11 mouse cellular contexts compared by ENCODE assay signal in the genomic region with DNA sequence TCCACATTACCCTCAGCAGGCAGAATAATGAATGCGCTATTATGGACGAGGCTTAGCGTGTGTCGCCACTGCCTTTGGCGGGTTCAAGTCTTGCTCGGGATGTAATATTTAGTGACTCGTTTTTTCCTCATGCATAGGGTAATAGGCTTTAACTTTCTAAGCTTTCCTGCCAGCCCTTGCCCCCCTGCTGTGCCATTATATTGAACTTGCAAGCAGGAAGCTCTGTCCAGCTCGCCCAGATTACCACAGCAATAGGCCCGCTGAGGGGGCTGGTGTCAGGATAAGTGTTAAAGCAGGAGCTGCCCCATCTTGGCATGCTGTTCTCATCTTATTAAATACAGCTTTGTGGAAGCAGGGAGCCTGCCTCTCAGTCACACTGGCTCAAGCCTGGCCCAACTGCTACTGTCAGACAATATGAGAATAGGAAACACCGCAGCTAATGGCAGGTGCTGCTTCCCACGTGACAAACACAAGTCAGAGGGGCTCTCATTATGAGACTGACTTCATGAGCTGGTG.
DNase-seq lines count a peak whose midpoint lies in the region; ATAC-seq and TF ChIP-seq lines count a peak whose summit lies in the region.
"Had no signal": no experiment of that assay in that cellular context is flagged by ENCODE, and none has a peak within 500 bp of the region (broad histone marks: within the 10 kb centered on the region; RNA-seq: fewer than 3 reads in every experiment).

No protein-coding gene starts in this region.

- no peak overlapping the region for H3K9ac ChIP-seq in hindbrain, embryonic 15.5 days
- H3K9ac ChIP-seq in neural tube, embryonic 12.5 days = no peak overlapping the region
- H3K9ac ChIP-seq in lung, postnatal 0 days (replicated peaks; ENCODE audit: low read depth) = no peak overlapping the region
- H3K9ac ChIP-seq: liver, embryonic 15.5 days had no signal

- 10% methylated on average over 11 of the region's 11 CpGs for WGBS in embryonic facial prominence, embryonic 10.5 days
- WGBS in hindbrain, embryonic 15.5 days = 3% methylated on average over 11 of the region's 11 CpGs
- WGBS in neural tube, embryonic 12.5 days = 4% methylated on average over 11 of the region's 11 CpGs
- 35% methylated on average over 11 of the region's 11 CpGs for WGBS in lung, postnatal 0 days

- no peaks in the 10 kb centered on the region for H3K36me3 ChIP-seq in embryonic facial prominence, embryonic 10.5 days (replicated peaks)
- no peaks in the 10 kb centered on the region for H3K36me3 ChIP-seq in hindbrain, embryonic 15.5 days
- no peaks in the 10 kb centered on the region for H3K36me3 ChIP-seq in neural tube, embryonic 12.5 days
- H3K36me3 ChIP-seq in lung, postnatal 0 days (ENCODE audit: insufficient read depth, low read length) = no peaks in the 10 kb centered on the region
- H3K36me3 ChIP-seq: liver, embryonic 15.5 days had no signal

- TF ChIP-seq EP300 in lung, postnatal 0 days (IDR thresholded peaks at IDR 0.05) = no peak

- H3K9me3 ChIP-seq in embryonic facial prominence, embryonic 10.5 days = no peaks in the 10 kb centered on the region
- no peaks in the 10 kb centered on the region for H3K9me3 ChIP-seq in hindbrain, embryonic 15.5 days
- H3K9me3 ChIP-seq in neural tube, embryonic 12.5 days = no peaks in the 10 kb centered on the region
- H3K9me3 ChIP-seq in lung, postnatal 0 days (ENCODE audit: low read length) = no peaks in the 10 kb centered on the region
- H3K9me3 ChIP-seq: liver, embryonic 15.5 days had no signal

- no peak overlapping the region for H3K4me3 ChIP-seq in embryonic facial prominence, embryonic 10.5 days
- H3K4me3 ChIP-seq in hindbrain, embryonic 15.5 days = no peak overlapping the region
- H3K4me3 ChIP-seq in neural tube, embryonic 12.5 days = no peak overlapping the region
- no peak overlapping the region for H3K4me3 ChIP-seq in lung, postnatal 0 days (ENCODE audit: low read depth, low read length)
- H3K4me3 ChIP-seq: liver, embryonic 15.5 days had no signal

- H3K27ac ChIP-seq in embryonic facial prominence, embryonic 10.5 days (replicated peaks) = no peak overlapping the region
- H3K27ac ChIP-seq in hindbrain, embryonic 15.5 days (replicated peaks) = 0 out of 2 replicates have a peak overlapping the region, but pooled peaks have one; percentile 10
- no peak overlapping the region for H3K27ac ChIP-seq in neural tube, embryonic 12.5 days
- H3K27ac ChIP-seq in lung, postnatal 0 days (ENCODE audit: low read length) = no peak overlapping the region
- H3K27ac ChIP-seq: liver, embryonic 15.5 days had no signal

- peak; percentile 37 to 49 for DNase-seq in cerebellum, postnatal 14 days
- DNase-seq in cerebellum, adult 11-12 months = no peak
- DNase-seq in embryonic facial prominence, embryonic 10.5 days (ENCODE audit: low spot score) = peak; percentile 25
- DNase-seq in heart, postnatal 4 days = no peak
- DNase-seq in lung, postnatal 0 days (ENCODE audit: low spot score) = no peak
- no peak for DNase-seq in left cerebral cortex, postnatal 25 days (ENCODE audit: low spot score in 2 of 2)
- DNase-seq: cerebellum, adult 11 months had no signal

- H3K4me1 ChIP-seq in embryonic facial prominence, embryonic 10.5 days = peaks cover 5% of the 10 kb centered on the region; the same call in 1 of the 2 replicates
- peaks cover 8% of the 10 kb centered on the region for H3K4me1 ChIP-seq in hindbrain, embryonic 15.5 days (replicated peaks)
- H3K4me1 ChIP-seq in neural tube, embryonic 12.5 days = peaks cover 6% of the 10 kb centered on the region; the same call in 1 of the 2 replicates
- H3K4me1 ChIP-seq in lung, postnatal 0 days (ENCODE audit: insufficient read depth, low read depth, low read length) = no peaks in the 10 kb centered on the region
- H3K4me1 ChIP-seq: liver, embryonic 15.5 days had no signal

- H3K27me3 ChIP-seq in embryonic facial prominence, embryonic 10.5 days (replicated peaks; ENCODE audit: low read depth, poor library complexity, severe bottlenecking) = peaks cover 13% of the 10 kb centered on the region
- no peaks in the 10 kb centered on the region for H3K27me3 ChIP-seq in hindbrain, embryonic 15.5 days
- H3K27me3 ChIP-seq in neural tube, embryonic 12.5 days (replicated peaks) = 0 out of 2 replicates have a peak, but pooled peaks cover 3% of the 10 kb centered on the region
- H3K27me3 ChIP-seq in lung, postnatal 0 days (replicated peaks; ENCODE audit: insufficient read depth, low read length) = no peaks in the 10 kb centered on the region
- H3K27me3 ChIP-seq: liver, embryonic 15.5 days had no signal

- no peak for TF ChIP-seq CTCF in lung, postnatal 0 days (IDR thresholded peaks at IDR 0.05)

- peak; percentile 83 for ATAC-seq in hindbrain, embryonic 15.5 days (ENCODE audit: low FRiP score, low read depth)
- ATAC-seq in neural tube, embryonic 12.5 days (ENCODE audit: low FRiP score, low read depth) = peak; percentile 87
- no peak for ATAC-seq in lung, postnatal 0 days
- ATAC-seq: activated CD4-positive, CD25-positive, alpha-beta regulatory T cell, adult 4 months had no signal

- H3K4me2 ChIP-seq in hindbrain, embryonic 15.5 days = no peak overlapping the region
- peak overlapping the region; percentile 10; the same call in 1 of the 2 replicates for H3K4me2 ChIP-seq in neural tube, embryonic 12.5 days (replicated peaks)
- no peak overlapping the region for H3K4me2 ChIP-seq in lung, postnatal 0 days (replicated peaks; ENCODE audit: low read depth, low read length)
- H3K4me2 ChIP-seq: liver, embryonic 15.5 days had no signal

- intact Hi-C loops in left cerebral cortex, postnatal 25 days (cut with DNase I) = no loop called here

Comparison
In these comparisons a context has a peak if more than half of its experiments do, and no peak if none do; other contexts are left out.
1. DNase-seq: peak in cerebellum, postnatal 14 days (2 of 2) and embryonic facial prominence, embryonic 10.5 days (single experiment); none in cerebellum, adult 11-12 months (single experiment), heart, postnatal 4 days (single experiment), lung, postnatal 0 days (single experiment) and left cerebral cortex, postnatal 25 days (0 of 2).